Mouse (Mus musculus) forebrain, embryonic 10.5 days (tissue): ENCODE measurements at regions not wholly inside any gene's neighbourhood (a gene's known extent, or its start where the extent isn't known, plus 50 kb on each side); places are given as distances from the start of the nearest gene placed in this dataset.

ENCODE experiments used
- DNase-seq: peaks from one replicate; pipeline ENCODE4 v3.0.0-alpha.2; 2017; ENCODE audit warnings: low spot score; ENCODE audit errors: extremely low spot score
- H3K27ac ChIP-seq: fragments of 300-500 bp; sonication (generic); 2 replicates; pipeline ENCODE4 v1.5.1; 2016; ENCODE audit warnings: mild to moderate bottlenecking
- H3K27me3 ChIP-seq: fragments of 300-500 bp; sonication (generic); 2 replicates; pipeline ENCODE4 v1.6.1; 2016; ENCODE audit warnings: mild to moderate bottlenecking; ENCODE audit not compliant: poor library complexity, severe bottlenecking
- H3K36me3 ChIP-seq: fragments of 300-500 bp; sonication (generic); replicated peaks from 2 replicates; pipeline ENCODE4 v1.6.1; 2016; ENCODE audit warnings: mild to moderate bottlenecking, moderate library complexity
- H3K4me1 ChIP-seq: fragments of 300-500 bp; sonication (generic); 2 replicates; pipeline ENCODE4 v1.6.1; 2016
- H3K4me3 ChIP-seq: fragments of 300-500 bp; sonication (generic); 2 replicates; pipeline ENCODE4 v1.5.1; 2016; ENCODE audit warnings: mild to moderate bottlenecking, moderate library complexity
- H3K9me3 ChIP-seq: fragments of 300-500 bp; sonication (generic); 2 replicates; pipeline ENCODE4 v1.6.1; 2016; ENCODE audit warnings: mild to moderate bottlenecking, moderate library complexity
- WGBS: fragments of 180-500 bp; shearing (Covaris S2); methylation state at CpG from one replicate; pipeline ENCODE4 v1.1.7; 2016; 5-methylcytosine and 5-hydroxymethylcytosine counted together

DNA sequence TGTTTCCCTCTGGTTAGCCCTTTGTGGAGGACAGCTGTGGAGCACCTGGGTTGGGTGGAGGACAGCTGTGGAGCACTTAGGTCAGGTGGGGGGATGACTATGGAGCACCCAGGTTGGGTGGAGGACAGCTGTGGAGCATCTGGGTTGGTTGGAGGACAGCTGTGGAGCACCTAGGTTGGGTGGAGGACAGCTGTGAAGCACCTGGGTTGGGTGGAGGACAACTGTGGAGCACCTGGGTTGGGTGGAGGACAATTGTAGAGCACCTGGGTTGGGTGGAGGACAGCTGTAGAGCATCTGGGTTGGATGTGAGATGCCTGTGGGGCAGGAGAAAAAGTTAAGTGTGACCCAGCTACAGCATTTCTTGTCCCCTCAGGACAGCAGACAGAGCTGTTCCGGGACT lies 77.1 kb upstream of the Mrps10 start:
- no peaks in the 10 kb centered on the region for H3K27me3 ChIP-seq
- H3K4me1 ChIP-seq: peaks cover 32% of the 10 kb centered on the region
- 93% methylated on average over 1 of the region's 1 CpGs for WGBS
- H3K36me3 ChIP-seq: peaks cover 33% of the 10 kb centered on the region
- no peak overlapping the region for H3K27ac ChIP-seq
- no peak for DNase-seq
- H3K4me3 ChIP-seq: no peak overlapping the region
- no peaks in the 10 kb centered on the region for H3K9me3 ChIP-seq

DNA sequence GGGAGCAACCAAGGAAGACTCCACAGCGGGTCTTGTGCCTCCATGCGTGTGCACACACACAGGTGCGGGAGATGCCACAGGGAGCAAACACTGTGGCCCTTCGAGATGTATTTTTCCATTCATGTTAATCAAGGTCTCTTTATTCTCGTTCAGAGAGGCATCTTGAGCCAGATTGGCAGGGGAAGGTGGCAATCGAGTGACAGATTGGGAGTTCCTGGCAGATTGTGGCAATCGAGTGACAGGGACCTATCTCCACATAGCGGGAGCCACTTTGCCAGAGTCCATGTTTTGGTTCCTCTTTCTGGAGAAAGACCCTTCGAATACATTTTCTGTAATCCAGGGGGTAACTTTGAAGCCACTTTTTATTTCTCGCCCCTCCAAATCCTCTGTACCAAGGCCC lies 83.1 kb upstream of the Mrps10 start:
- 94% methylated on average over 10 of the region's 10 CpGs for WGBS
- Histone ChIP-seq H3K27me3 (no peaks in the 10 kb centered on the region), H3K27ac (no peak overlapping the region)

DNA sequence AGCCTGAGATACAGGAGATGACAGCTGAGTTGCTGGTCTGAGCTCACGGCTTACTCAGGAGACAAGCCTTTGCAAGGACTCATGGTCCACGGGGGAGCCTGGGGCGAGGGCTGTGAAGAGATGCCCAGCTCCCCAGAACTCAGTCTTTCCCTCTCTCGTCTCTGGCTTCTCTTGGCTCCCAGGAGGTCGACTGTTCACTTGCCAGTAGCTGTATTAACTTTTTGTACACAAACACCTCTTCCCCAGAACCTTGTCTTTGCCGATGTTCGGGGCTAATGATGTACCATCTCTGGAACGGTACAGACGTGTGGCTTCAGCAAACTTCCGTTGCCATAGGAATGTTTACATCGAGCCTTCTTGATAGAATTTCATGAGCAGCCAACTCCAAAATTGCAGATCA lies 84.5 kb upstream of the Mrps10 start:
- Histone ChIP-seq H3K4me1 (no peaks in the 10 kb centered on the region), H3K4me3 (no peak overlapping the region), H3K36me3 (peaks cover 28% of the 10 kb centered on the region), H3K9me3 (no peaks in the 10 kb centered on the region), H3K27ac (no peak overlapping the region), H3K27me3 (no peaks in the 10 kb centered on the region)
- DNase-seq: no peak
- 90% methylated on average over 11 of the region's 11 CpGs for WGBS

More for the DNA sequence above, 83.1 kb upstream of the Mrps10 start:
- no peaks in the 10 kb centered on the region for H3K9me3 ChIP-seq
- no peak overlapping the region for H3K4me3 ChIP-seq
- H3K36me3 ChIP-seq: peaks cover 28% of the 10 kb centered on the region
- H3K4me1 ChIP-seq: no peaks in the 10 kb centered on the region
- no peak for DNase-seq

DNA sequence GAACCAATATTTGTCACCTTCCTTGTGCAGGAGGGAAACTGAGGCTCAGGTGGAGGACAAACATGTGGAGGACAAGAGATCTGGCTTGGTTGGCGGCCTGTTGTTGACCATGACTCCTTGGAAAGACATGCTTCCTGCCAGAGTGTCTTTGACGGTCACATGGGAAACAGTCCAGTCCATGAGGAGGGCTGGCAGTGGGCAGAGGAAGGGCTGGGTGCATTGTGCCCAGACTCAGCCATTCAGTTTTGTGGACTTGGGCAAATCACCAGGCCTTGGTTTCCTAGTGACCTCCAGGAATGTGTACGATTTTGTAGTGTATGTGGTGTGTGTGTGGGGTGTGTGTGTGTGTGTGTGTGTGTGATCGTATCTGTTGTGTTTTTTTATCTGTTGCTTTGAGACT lies 85.5 kb upstream of the Mrps10 start:
- no peak overlapping the region for H3K4me3 ChIP-seq
- no peak for DNase-seq
- WGBS: 91% methylated on average over 4 of the region's 4 CpGs
- H3K4me1 ChIP-seq: no peaks in the 10 kb centered on the region
- no peaks in the 10 kb centered on the region for H3K27me3 ChIP-seq
- peaks cover 20% of the 10 kb centered on the region for H3K36me3 ChIP-seq
- no peak overlapping the region for H3K27ac ChIP-seq
- no peaks in the 10 kb centered on the region for H3K9me3 ChIP-seq

DNA sequence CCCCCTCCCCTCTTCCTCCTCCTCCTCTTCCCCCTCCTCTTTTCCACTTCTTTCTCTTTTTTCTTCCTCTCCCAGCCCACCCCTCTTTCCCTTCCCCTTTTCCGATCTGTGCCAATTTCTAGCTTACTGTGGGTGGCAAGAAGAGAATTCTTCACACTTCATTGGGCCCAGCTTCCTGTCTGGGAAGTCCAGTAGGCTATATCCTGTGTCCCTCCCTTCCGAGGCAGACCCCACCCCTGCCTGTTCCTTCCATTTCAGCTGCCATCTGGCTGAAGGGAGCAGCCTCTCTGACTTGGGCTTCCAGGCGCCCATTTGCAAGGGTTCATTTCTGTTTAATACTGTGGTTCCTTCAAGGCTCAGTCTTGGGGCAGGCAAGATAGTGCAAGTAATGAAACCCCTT lies 86.2 kb upstream of the Mrps10 start:
- Histone ChIP-seq H3K4me1 (no peaks in the 10 kb centered on the region), H3K4me3 (no peak overlapping the region), H3K27ac (no peak overlapping the region), H3K27me3 (no peaks in the 10 kb centered on the region), H3K36me3 (peaks cover 18% of the 10 kb centered on the region), H3K9me3 (peaks cover under 1% of the 10 kb centered on the region; the same call in 1 of the 2 replicates)
- no peak for DNase-seq
- WGBS: 56% methylated on average over 3 of the region's 3 CpGs

DNA sequence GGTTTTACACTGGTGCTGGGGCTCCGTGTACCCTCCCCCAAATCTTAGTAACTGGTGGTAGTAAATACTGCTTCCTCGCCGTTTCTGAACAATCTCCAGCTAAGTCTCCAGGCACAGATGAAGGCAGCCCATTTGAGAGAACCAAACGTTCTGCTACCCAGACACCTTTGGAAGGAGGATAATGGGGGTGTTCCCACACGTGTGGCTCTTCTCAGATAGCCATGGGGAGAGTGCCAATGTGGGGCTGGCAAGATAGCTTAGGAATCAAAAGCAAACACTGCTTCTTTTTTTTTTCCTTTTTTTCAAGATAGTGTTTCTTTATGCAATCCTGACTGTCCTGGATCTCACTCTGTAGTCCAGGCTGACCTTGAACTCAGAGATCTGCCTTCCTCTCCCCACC lies 90.8 kb upstream of the Mrps10 start:
- H3K27ac ChIP-seq: no peak overlapping the region
- DNase-seq: no peak
- peaks cover 6% of the 10 kb centered on the region; the same call in 1 of the 2 replicates for H3K4me1 ChIP-seq
- WGBS: 84% methylated on average over 5 of the region's 5 CpGs
- H3K36me3 ChIP-seq: peaks cover 37% of the 10 kb centered on the region
- H3K27me3 ChIP-seq: no peaks in the 10 kb centered on the region
- H3K9me3 ChIP-seq: peaks cover 10% of the 10 kb centered on the region
- H3K4me3 ChIP-seq: no peak overlapping the region

DNA sequence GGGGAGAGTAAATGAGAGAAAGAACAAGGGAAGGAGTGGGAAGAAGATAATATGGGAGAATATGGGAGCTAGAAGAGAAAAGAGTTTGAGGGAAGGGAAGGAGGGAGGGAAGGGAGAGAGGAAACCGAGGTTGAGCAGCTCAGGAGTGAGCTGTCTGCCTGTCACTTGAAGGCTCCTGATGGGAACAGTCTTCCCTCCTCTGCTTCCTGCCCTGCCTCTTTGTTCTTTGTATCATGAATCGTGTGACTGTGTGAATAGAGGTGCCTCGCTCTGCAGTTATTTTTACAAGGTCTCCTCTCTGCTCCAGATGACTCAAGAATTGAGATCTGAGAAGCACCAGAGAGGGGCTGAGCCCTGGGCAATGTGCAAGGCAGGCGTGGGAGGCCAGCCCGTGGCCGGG lies 92.0 kb upstream of the Mrps10 start:
- no peaks in the 10 kb centered on the region for H3K27me3 ChIP-seq
- peaks cover 6% of the 10 kb centered on the region; the same call in 1 of the 2 replicates for H3K4me1 ChIP-seq
- peak overlapping the region; percentile 31; the same call in 1 of the 2 replicates for H3K27ac ChIP-seq
- WGBS: 89% methylated on average over 6 of the region's 6 CpGs
- peaks cover 10% of the 10 kb centered on the region for H3K9me3 ChIP-seq
- H3K36me3 ChIP-seq: peaks cover 37% of the 10 kb centered on the region
- no peak for DNase-seq
- no peak overlapping the region for H3K4me3 ChIP-seq

DNA sequence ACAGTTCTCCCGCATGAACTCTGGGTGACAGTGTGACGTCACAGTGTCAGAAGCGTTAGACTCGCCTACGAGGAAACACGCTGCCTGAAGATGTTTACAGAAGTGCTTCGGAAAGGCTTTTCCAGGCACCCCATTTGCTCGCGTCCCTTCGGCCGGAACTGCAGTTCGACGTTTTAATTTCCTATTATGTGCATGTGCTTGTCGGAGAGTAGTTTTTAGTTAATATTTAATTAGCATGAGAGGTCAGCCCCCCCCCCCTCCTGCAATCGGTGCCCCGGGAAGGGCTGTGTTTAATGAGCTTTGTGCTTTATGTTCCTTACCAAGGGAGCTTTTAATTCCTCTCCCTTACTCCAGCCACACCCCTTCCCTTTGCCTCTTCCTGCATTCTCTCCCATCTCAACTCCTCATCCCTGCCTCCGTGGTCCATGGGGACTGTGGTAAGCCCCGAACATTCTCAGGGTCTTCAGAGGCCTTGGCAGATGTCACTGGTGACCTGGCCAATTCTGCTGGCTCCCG lies 92.8 kb upstream of the Mrps10 start:
- Histone ChIP-seq H3K27ac (0 out of 2 replicates have a peak overlapping the region, but pooled peaks have one; percentile 31), H3K4me3 (no peak overlapping the region), H3K9me3 (peaks cover 10% of the 10 kb centered on the region), H3K36me3 (peaks cover 37% of the 10 kb centered on the region), H3K4me1 (peaks cover 6% of the 10 kb centered on the region; the same call in 1 of the 2 replicates), H3K27me3 (no peaks in the 10 kb centered on the region)
- no peak for DNase-seq
- 88% methylated on average over 19 of the region's 19 CpGs for WGBS

DNA sequence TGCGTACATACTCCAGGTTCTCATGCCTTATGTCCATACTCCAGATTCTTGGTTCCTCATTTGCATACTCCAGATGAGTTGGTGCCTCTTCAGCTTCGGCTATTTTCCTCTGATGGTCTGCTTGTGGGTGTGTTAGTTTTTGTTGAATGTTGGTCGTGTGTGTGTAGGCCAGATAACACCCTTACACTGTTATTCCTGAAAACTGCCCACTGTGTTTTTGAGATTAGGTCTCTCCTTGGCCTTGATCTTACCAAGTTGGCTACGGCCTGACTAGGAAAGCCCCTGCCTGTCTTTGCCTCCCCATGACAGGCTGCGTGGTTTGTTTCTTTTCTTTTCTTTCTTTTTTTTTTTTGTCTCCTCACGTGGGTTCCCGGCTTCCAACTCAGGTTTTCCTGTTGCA lies 95.4 kb upstream of the Mrps10 start:
- no peaks in the 10 kb centered on the region for H3K27me3 ChIP-seq
- peaks cover 39% of the 10 kb centered on the region for H3K36me3 ChIP-seq
- H3K9me3 ChIP-seq: peaks cover 10% of the 10 kb centered on the region
- 88% methylated on average over 7 of the region's 7 CpGs for WGBS
- no peak overlapping the region for H3K27ac ChIP-seq
- peaks cover 6% of the 10 kb centered on the region; the same call in 1 of the 2 replicates for H3K4me1 ChIP-seq
- DNase-seq: no peak
- no peak overlapping the region for H3K4me3 ChIP-seq

DNA sequence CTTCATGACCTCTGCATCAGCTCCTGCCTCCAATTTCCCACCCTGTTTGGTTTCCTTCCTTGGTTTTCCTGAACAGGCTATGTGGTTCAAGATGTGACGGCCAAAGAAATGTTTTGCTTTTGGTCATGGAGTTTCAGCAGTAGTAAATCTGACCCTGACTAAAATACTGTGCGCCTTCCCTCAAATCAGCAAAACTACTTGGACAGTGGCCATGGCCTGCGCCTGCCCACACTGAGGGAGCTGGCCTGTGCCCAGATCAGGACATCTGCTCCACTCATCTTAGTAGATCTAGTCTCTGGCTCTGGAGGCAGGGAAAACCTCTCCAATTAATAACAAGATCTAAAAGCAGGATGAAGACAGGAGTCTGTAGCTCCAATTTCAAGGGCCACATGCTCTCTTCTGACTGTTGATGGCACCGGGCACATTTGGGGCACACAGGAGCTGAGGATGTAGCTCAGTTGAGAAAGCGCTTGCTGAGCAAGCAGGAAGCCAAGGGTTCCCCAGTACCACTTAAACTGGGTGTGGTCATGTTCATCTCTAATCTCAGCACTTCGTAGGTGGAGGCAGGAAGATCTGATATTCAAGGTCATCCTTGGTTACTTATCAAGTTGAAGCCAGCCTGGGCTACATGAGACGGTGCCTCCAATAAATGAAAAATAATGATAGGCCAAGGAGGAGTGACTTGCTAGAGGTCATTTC lies 96.6 kb upstream of the Mrps10 start:
- Histone ChIP-seq H3K27me3 (no peaks in the 10 kb centered on the region), H3K4me1 (peaks cover 6% of the 10 kb centered on the region; the same call in 1 of the 2 replicates), H3K9me3 (peaks cover 14% of the 10 kb centered on the region), H3K4me3 (no peak overlapping the region), H3K36me3 (peaks cover 42% of the 10 kb centered on the region), H3K27ac (no peak overlapping the region)
- DNase-seq: no peak
- WGBS: 94% methylated on average over 7 of the region's 7 CpGs

DNA sequence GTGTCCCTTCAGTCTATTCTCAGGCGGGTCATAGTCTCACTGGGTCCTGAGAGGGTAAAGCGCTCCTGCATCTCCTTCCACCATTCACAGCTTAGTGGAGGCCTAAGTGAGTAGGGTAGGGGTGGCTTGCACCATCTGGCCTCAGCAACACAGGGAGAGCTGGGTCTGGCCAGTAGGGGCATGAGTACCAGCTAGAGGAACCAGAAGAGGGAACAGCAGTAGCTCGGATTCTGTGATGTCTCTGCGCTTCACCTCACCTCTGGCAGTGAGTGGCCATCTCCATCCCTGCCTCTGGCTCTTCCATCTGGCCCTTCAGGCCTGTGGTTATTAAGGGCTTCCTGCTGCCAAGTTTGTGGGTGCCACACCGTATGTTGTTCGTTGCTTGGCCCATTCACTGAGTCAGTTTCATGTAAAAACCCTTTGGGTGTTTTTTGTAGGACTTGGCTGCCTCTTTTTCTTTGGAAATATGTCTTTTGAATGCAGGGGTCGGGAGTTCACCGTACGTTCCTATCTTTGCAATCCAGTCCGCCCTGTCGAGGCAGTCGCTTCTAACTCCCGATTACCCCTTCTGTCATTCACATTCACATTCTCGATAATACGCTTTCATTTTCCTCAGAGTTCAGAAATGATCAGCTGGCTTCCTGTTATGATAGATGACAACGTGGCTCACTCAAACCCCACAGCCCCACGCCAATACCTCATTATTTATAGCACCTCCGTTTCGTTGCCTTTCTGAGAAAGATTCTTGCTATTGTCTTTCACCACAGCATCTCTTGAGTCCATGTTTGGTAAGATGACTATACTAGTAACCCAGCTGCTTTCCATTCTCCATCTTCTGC lies 99.4 kb upstream of the Mrps10 start:
- Histone ChIP-seq H3K4me1 (no peaks in the 10 kb centered on the region), H3K4me3 (no peak overlapping the region), H3K9me3 (peaks cover 8% of the 10 kb centered on the region; the same call in 1 of the 2 replicates), H3K27me3 (no peaks in the 10 kb centered on the region), H3K36me3 (peaks cover 21% of the 10 kb centered on the region), H3K27ac (no peak overlapping the region)
- 94% methylated on average over 19 of the region's 19 CpGs for WGBS
- no peak for DNase-seq

DNA sequence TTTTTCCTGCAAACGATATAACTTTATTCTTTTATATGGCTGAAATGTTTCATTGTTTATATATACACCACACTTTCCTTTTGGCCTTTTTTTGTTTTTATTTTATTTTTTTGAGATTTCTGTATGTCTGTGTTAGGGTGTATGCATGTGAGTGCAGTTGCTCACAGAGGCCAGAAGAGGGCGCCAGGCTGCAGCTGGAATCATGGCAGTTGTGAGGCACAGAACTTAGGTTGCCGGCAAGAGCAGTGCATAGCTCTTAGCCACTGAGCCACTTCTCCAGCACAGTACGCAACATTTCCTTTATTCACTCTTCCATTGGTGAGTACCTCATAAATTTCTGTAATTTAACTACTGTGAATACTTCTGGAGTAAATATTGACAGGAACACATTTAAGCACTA lies 100.8 kb upstream of the Mrps10 start:
- H3K4me3 ChIP-seq: no peak overlapping the region
- no peak for DNase-seq
- no peaks in the 10 kb centered on the region for H3K27me3 ChIP-seq
- 89% methylated on average over 4 of the region's 4 CpGs for WGBS
- no peak overlapping the region for H3K27ac ChIP-seq
- no peaks in the 10 kb centered on the region for H3K4me1 ChIP-seq
- H3K9me3 ChIP-seq: peaks cover 10% of the 10 kb centered on the region; the same call in 1 of the 2 replicates
- H3K36me3 ChIP-seq: peaks cover 18% of the 10 kb centered on the region

DNA sequence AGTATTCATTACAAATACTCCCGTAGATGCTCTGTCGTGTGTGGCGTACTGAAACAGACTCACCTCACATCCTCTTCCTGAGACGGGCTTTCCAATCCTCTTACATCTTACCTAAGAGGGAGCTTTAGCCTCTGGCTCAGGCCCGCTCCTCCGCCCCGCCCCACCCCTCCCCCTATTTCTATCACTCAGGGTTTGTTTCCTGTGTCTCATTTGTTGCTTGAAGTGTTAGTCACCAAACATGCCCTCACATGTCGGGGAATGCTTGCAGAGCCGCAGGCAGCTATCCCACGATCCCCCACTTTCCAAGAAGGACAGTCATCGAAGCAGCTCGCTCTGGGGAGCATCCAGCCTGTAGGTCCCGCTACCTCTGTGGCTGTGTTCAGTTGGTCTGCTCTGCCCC lies 101.6 kb upstream of the Mrps10 start:
- WGBS: 97% methylated on average over 13 of the region's 13 CpGs
- Histone ChIP-seq H3K4me1 (no peaks in the 10 kb centered on the region), H3K9me3 (peaks cover 14% of the 10 kb centered on the region; the same call in 1 of the 2 replicates), H3K27me3 (no peaks in the 10 kb centered on the region), H3K4me3 (no peak overlapping the region), H3K36me3 (peaks cover 25% of the 10 kb centered on the region), H3K27ac (no peak overlapping the region)
- DNase-seq: no peak
